Mouse (Mus musculus) ES-CJ7 (cell line): ENCODE data around the gene Vamp4.

ENCODE experiments used
- DNase-seq: peaks from one replicate; pipeline ENCODE4 v3.0.0; 2011; ENCODE audit warnings: low read depth, low spot score

Gene Vamp4

GRCm38 (mm10) chr1:162570260-162570748 lies at the start of gene Vamp4:
Gene Vamp4 (plus strand): TSS chr1:162570515.
- peak; percentile 98 for DNase-seq

- peak; percentile 32 for DNase-seq
Observed at GRCm38 (mm10) chr1:162529651-162530050, 40.7 kb upstream of the Vamp4 start.

GRCm38 (mm10) chr1:162530666-162531065 lies 39.6 kb upstream of the Vamp4 start:
- no peak for DNase-seq

GRCm38 (mm10) chr1:162531584-162531983 lies 38.7 kb upstream of the Vamp4 start:
- DNase-seq: no peak

GRCm38 (mm10) chr1:162532330-162532729 lies 38.0 kb upstream of the Vamp4 start:
- no peak for DNase-seq

GRCm38 (mm10) chr1:162533766-162534560 lies 36.4 kb upstream of the Vamp4 start:
- no peak for DNase-seq

- DNase-seq: no peak
Observed at GRCm38 (mm10) chr1:162543231-162543630, 27.1 kb upstream of the Vamp4 start.

- DNase-seq: no peak
Observed at GRCm38 (mm10) chr1:162547607-162548006, 22.7 kb upstream of the Vamp4 start.

- DNase-seq: peak; percentile 98
Observed at GRCm38 (mm10) chr1:162548016-162548916, 22.0 kb upstream of the Vamp4 start, which contains the start of gene Mettl13. Gene Mettl13 (minus strand): TSS chr1:162548551.

GRCm38 (mm10) chr1:162548917-162549613 lies 21.2 kb upstream of the Vamp4 start:
- no peak for DNase-seq

GRCm38 (mm10) chr1:162549615-162550283 lies 20.6 kb upstream of the Vamp4 start:
- DNase-seq: peak; percentile 80

- DNase-seq: no peak
Observed at GRCm38 (mm10) chr1:162552956-162553355, 17.4 kb upstream of the Vamp4 start.

GRCm38 (mm10) chr1:162554193-162554592 lies 16.1 kb upstream of the Vamp4 start:
- DNase-seq: no peak

GRCm38 (mm10) chr1:162563236-162563635 lies 7.1 kb upstream of the Vamp4 start:
- DNase-seq: no peak

GRCm38 (mm10) chr1:162564992-162565391 lies 5.3 kb upstream of the Vamp4 start:
- DNase-seq: no peak

GRCm38 (mm10) chr1:162567351-162567750 lies 3.0 kb upstream of the Vamp4 start:
- DNase-seq: no peak

- DNase-seq: peak; percentile 41
Observed at GRCm38 (mm10) chr1:162570931-162571601, 751 bp downstream of the Vamp4 start.

GRCm38 (mm10) chr1:162575098-162575497 lies 4.8 kb downstream of the Vamp4 start:
- peak; percentile 62 for DNase-seq

GRCm38 (mm10) chr1:162582884-162583283 lies 12.6 kb downstream of the Vamp4 start:
- DNase-seq: no peak

- DNase-seq: no peak
Observed at GRCm38 (mm10) chr1:162586282-162586681, 16.0 kb downstream of the Vamp4 start.
